7 mouse cellular contexts compared by ENCODE assay signal in the genomic region with DNA sequence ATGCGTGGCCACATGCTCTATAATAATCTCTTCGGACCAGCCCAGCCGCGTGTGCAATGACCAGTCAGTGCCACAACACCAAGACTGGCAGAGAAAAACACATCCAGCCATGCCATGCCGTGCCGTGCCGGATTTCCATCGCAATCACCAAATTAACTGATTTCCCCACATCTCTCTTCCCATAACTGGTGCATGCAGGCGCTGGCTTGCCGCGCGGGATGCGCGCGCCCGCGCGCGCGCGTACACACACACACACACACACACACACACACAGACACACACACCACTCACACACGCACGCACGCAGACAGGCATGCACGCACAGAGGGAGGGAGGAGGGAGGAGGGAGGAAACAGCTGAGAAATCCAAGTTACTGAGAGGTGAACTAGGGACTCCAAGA. TPM values are rescaled to one million over a fixed set of nuclear protein-coding genes. Genes with fewer than 3 reads are reported as not detected.
A peak's percentile ranks its signal among the peaks of the same experiment; 100 is the strongest.
DNase-seq lines count a peak whose midpoint lies in the region; ATAC-seq and TF ChIP-seq lines count a peak whose summit lies in the region.

No protein-coding gene starts in this region.

- H3K4me2 ChIP-seq in lung, postnatal 0 days (replicated peaks; ENCODE audit: low read depth, low read length): peak overlapping the region; percentile 14; the same call in 1 of the 2 replicates
- H3K4me2 ChIP-seq in hindbrain, embryonic 16.5 days (ENCODE audit: low read length): peak overlapping the region; percentile 74
- peak overlapping the region; percentile 64 for H3K4me2 ChIP-seq in midbrain, embryonic 12.5 days (replicated peaks)

- WGBS in lung, postnatal 0 days: under 1% methylated on average over 25 of the region's 25 CpGs
- WGBS in hindbrain, embryonic 16.5 days: under 1% methylated on average over 25 of the region's 25 CpGs
- WGBS in midbrain, embryonic 12.5 days: 3% methylated on average over 16 of the region's 25 CpGs

- H3K27ac ChIP-seq in lung, postnatal 0 days (ENCODE audit: low read length): no peak overlapping the region
- H3K27ac ChIP-seq in hindbrain, embryonic 16.5 days (ENCODE audit: low read depth, low read length): peak overlapping the region; percentile 83
- H3K27ac ChIP-seq in midbrain, embryonic 12.5 days (replicated peaks): no peak overlapping the region

- no peak overlapping the region for H3K4me3 ChIP-seq in lung, postnatal 0 days (ENCODE audit: low read depth, low read length)
- H3K4me3 ChIP-seq in hindbrain, embryonic 16.5 days (ENCODE audit: low read length): peak overlapping the region; percentile 76
- peak overlapping the region; percentile 49 for H3K4me3 ChIP-seq in midbrain, embryonic 12.5 days

- TF ChIP-seq CTCF in lung, postnatal 0 days (IDR thresholded peaks at IDR 0.05): no peak

- H3K36me3 ChIP-seq in lung, postnatal 0 days (ENCODE audit: insufficient read depth, low read length): no peaks in the 10 kb centered on the region
- H3K36me3 ChIP-seq in hindbrain, embryonic 16.5 days (ENCODE audit: control insufficient read depth, insufficient read depth, low read length): no peaks in the 10 kb centered on the region
- H3K36me3 ChIP-seq in midbrain, embryonic 12.5 days: no peaks in the 10 kb centered on the region

- no peak overlapping the region for H3K9ac ChIP-seq in lung, postnatal 0 days (replicated peaks; ENCODE audit: low read depth)
- peak overlapping the region; percentile 70 for H3K9ac ChIP-seq in hindbrain, embryonic 16.5 days (ENCODE audit: low read depth, low read length)
- H3K9ac ChIP-seq in midbrain, embryonic 12.5 days (replicated peaks): peak overlapping the region; percentile 39; the same call in 1 of the 2 replicates

- H3K9me3 ChIP-seq in lung, postnatal 0 days (ENCODE audit: low read length): no peaks in the 10 kb centered on the region
- H3K9me3 ChIP-seq in hindbrain, embryonic 16.5 days (ENCODE audit: control insufficient read depth, low read length): no peaks in the 10 kb centered on the region
- no peaks in the 10 kb centered on the region for H3K9me3 ChIP-seq in midbrain, embryonic 12.5 days

- DNase-seq in lung, postnatal 0 days (ENCODE audit: low spot score): no peak
- DNase-seq in lung, postnatal 10 days: no peak
- peak; percentile 59 for DNase-seq in embryo, embryonic 11 days
- peak; percentile 3 for DNase-seq in yolk sac, embryonic 10.5 days (ENCODE audit: low spot score)
- no peak for DNase-seq in urinary bladder, postnatal 14 days (ENCODE audit: low spot score)

- no peak for TF ChIP-seq EP300 in lung, postnatal 0 days (IDR thresholded peaks at IDR 0.05)

- H3K27me3 ChIP-seq in lung, postnatal 0 days (replicated peaks; ENCODE audit: insufficient read depth, low read length): peaks cover 8% of the 10 kb centered on the region
- H3K27me3 ChIP-seq in hindbrain, embryonic 16.5 days (replicated peaks; ENCODE audit: control insufficient read depth, insufficient read depth, low read length): no peaks in the 10 kb centered on the region
- H3K27me3 ChIP-seq in midbrain, embryonic 12.5 days: peaks cover 12% of the 10 kb centered on the region; the same call in 1 of the 2 replicates

- no peak for ATAC-seq in lung, postnatal 0 days
- peak; percentile 24 for ATAC-seq in hindbrain, embryonic 16.5 days
- ATAC-seq in midbrain, embryonic 12.5 days (ENCODE audit: low FRiP score, low read depth): no peak

- peaks cover 7% of the 10 kb centered on the region; the same call in 1 of the 2 replicates for H3K4me1 ChIP-seq in lung, postnatal 0 days (ENCODE audit: insufficient read depth, low read depth, low read length)
- peaks cover 5% of the 10 kb centered on the region for H3K4me1 ChIP-seq in hindbrain, embryonic 16.5 days (ENCODE audit: control insufficient read depth, insufficient read depth, low read depth, low read length)
- H3K4me1 ChIP-seq in midbrain, embryonic 12.5 days: peaks cover 19% of the 10 kb centered on the region; the same call in 1 of the 2 replicates

RNA-seq across cellular contexts. Expression of a gene that starts 2.9 kb away (rescaled TPM):
- 0.24 and 0.80 TPM in 2 replicates for polyA plus RNA-seq in lung, postnatal 0 days (2015; fragmentation: Nextera tagmentation; extraction: Ambion mirVana)
- 33.6 and 61.1 TPM in 2 replicates for polyA plus RNA-seq in hindbrain, embryonic 16.5 days (2015; fragmentation: Nextera tagmentation; extraction: Ambion mirVana)
- 8.2 and 9.2 TPM in 2 replicates for polyA plus RNA-seq in midbrain, embryonic 12.5 days (2016; fragmentation: Nextera tagmentation; extraction: Ambion mirVana)

Comparison
In these comparisons a context has a peak if more than half of its experiments do, and no peak if none do; other contexts are left out.
1. DNase-seq: peak in embryo, embryonic 11 days (single experiment) and yolk sac, embryonic 10.5 days (single experiment); none in lung, postnatal 0 days (single experiment), lung, postnatal 10 days (single experiment) and urinary bladder, postnatal 14 days (single experiment).
2. H3K4me2 ChIP-seq: peak in every context shown above with its lines; median percentile 74 in hindbrain, embryonic 16.5 days; 64 in midbrain, embryonic 12.5 days; 14 in lung, postnatal 0 days.